Mouse (Mus musculus) G1E (cell line): Measurements from ENCODE around the gene Pzp.

Experiments
- CTCF ChIP-seq: IDR thresholded peaks from 2 replicates; pipeline ENCODE4 v1.5.1; 2012; ENCODE audit warnings: low read depth, low read length, inconsistent platforms, mixed read lengths
- POLR2AphosphoS5 ChIP-seq: IDR thresholded peaks from 2 replicates; pipeline ENCODE4 v1.6.1; 2012; ENCODE audit warnings: low read depth, low read length, inconsistent platforms; ENCODE audit not compliant: insufficient replicate concordance

DNA sequence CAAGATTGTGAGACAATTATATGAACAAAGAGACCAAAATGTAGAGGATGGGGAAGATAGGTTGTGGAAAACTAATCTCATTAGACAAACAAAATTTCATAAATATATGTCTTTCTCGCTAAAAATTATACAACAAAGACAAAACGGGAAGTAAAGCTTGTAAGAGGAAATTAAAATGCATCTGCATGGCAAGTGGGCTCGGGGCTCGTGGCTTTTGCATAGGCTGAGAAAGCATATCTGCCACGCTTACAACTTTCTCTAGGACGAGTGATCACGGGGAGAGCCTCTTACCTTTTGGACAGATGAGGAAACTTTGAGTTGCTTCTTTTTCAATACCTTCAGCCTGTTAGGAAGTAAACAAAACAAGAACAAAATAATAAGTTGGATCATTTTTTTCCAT, 27.5 kb upstream of the Pzp start:
- TF ChIP-seq POLR2AphosphoS5 (no peak), CTCF (no peak)
